Mouse (Mus musculus) NIH3T3 (cell line): ENCODE measurements at regions not wholly inside any gene's neighbourhood (a gene's known extent, or its start where the extent isn't known, plus 50 kb on each side); places are given as distances from the start of the nearest gene placed in this dataset.

Experiments
- DNase-seq: peaks from one replicate; pipeline ENCODE4 v3.0.0-alpha.2; 2012; ENCODE audit warnings: low read depth

GRCm38 (mm10) chr6:89006997-89007396 lies 104.9 kb downstream of the Tpra1 start:
- no peak for DNase-seq

DNA sequence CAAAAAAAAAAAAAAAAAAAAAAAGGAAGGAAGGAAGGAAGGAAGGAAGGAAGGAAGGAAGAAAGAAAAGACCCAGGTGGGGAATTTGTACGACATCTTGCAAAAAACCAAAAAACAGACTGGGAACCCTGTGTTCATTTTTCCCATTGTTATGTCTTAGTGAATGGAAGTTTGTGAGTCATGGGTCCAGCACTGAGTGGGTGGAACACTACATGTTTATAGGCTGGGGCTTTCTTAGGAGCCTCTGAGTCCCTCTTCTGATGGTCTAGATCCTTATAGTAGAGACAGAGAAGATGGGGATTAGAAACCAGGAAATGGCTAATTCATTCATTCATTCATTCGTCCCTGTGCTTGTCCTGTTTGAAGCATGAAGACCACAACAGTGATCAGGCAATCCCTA lies 105.5 kb downstream of the Tpra1 start:
- DNase-seq, result peak; percentile 54

GRCm38 (mm10) chr6:89008614-89009171 lies 106.6 kb downstream of the Tpra1 start:
- peak; percentile 57 for DNase-seq

- DNase-seq, result no peak
Observed at GRCm38 (mm10) chr6:89012998-89013689, 111.1 kb downstream of the Tpra1 start.

DNA sequence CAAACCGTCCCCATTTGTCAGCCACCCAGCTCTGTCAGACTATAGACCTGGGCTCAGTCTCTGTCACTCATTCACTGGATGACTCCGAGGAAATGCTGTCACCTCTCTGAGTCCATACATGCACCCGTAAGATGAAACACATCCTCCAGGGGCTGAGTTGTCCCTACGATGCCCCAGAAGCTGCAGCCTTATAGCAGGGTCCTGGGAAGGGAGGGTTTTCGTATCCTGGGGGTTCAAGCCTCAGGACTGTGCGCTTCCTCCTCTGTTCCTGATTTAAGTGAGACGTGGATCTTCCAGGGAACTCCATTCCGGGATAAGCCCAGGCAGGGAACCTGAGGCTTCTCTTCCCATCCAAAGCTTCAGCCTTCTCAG lies 111.6 kb downstream of the Tpra1 start:
- DNase-seq, result no peak

- DNase-seq, result no peak
Observed at GRCm38 (mm10) chr6:89024101-89024650, 122.1 kb downstream of the Tpra1 start.

GRCm38 (mm10) chr6:89033433-89034298 lies 131.6 kb downstream of the Tpra1 start:
- DNase-seq, result peak; percentile 56

DNA sequence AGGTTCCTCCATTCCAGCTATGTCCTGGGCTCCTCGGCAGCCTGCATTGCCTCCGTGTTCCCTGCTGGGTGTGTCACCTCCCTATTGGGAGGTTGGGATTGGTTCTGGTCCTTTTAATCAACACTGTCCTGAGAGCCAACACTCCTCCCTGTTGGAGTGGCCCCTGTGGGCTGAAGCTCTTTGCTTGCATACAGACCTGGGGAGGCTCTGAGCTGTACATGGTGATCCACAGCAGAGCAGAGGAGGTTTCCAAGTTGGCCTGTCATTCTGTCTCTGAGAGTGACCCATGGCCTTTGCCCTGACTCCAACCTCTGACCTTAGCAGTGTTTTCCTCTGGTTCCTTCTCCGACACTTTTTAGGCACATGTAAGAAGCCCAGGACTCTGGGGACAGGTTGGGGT lies 132.4 kb downstream of the Tpra1 start:
- no peak for DNase-seq

DNA sequence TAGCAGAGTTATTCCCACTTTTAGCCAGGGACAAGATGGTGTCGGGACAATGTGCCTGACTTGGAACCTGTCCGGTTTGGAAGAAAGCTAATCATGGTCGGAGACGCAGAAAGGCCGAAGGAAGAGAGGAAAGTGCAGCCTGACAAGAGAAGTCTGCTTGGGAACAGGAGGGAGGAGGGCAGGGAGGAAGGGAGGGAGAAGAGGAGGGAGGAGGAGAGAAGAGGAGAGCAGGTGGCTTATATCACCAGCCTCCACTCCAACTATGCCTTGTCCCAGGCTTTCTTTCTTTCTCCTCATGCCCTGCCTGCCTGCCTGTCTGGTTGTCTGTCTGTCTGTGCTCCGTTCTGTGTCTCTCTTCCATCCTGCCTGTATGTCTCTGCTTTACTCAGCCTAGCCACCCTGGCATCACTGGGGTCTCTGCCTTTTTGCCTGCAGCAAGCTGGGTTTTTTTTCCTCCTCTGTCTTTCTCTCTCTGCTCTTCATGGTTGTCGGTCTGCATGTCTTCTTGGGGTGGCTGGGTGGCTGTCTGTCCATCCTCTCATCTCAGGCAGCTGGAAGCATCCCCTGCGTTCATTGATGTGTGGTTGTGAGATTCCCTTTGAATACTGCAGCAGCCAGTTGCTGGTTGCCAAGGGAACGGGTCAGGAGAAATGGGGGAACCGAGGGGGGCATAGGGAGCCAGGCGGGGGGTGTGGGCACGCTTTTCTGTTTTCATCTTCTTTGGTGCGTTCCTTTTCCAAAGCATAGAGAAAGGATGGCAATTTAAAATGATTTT lies 133.2 kb downstream of the Tpra1 start:
- DNase-seq, result no peak

DNA sequence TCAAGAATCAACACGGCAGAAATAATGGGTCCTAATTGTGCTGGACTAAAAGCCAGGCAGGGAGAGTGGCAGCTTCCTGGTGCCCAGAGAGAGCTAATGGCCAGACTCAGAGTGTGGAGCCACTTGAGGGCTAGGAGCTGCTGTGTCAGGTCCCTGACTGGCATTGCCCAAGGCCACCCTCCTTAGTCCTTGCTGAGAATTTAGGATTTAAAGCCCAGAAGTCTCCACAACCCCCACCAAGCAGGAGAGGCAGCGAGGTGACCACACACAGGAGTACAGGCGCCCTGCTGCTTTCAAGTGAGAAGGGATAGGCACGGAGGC lies 133.7 kb downstream of the Tpra1 start:
- no peak for DNase-seq

- no peak for DNase-seq
Observed at GRCm38 (mm10) chr6:89037392-89037791, 135.3 kb downstream of the Tpra1 start.

GRCm38 (mm10) chr6:89037901-89038300 lies 135.8 kb downstream of the Tpra1 start:
- DNase-seq, result no peak

DNA sequence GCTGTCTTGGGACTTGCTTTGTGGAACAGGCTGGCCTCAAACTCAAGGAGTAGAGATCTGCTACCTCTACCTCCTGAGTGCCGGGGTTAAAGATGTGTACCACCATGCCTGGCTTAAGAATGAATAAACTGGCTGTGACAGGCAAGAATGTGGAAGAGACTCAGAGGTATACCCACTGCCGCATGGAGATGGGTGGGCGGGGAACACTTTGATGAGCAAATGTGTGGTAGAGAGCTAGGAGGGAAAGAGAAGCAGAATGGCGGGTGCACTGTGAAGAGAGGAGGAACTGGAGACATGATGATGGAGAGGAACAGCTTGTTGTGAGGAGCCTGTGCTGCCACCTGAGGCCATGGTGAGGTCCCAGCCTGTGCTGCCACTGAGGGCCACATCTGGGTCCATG lies 138.9 kb downstream of the Tpra1 start:
- no peak for DNase-seq

DNA sequence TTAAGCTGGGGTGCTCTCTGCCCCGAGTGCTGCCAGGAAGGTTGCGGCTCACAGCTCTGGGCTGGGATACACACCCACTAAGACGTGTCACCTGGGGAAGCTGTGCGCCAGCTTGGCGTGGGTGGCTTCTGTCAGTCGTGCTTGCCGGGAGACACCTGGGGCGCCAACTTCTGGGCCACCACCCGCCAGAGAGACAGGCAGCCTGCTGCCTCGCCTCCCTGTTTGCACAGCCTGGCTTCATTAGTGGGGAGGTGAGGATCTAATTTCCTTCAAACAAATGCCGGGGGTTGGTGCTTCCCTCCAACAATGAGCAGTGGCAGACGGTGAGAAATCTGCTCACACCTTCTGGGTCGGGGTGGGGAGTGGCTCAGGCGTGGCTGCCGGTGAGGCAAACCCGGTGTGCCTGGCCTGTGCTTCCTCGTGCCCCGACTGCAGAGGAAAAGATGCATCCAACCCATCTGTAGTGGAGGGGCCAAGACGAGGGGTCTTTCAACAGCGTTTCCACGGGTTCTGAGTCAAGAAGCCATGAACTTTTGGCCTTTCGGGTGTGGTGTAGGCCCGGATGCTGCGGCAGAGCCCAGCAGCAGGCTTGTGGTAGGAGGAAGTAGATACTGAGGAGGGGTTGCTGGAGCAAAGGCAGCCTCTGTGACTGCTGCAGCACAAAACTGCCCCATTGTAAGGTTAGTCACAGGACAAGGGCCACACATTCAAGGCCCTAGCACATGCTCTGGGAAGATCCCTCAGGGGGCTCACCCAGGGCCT lies 140.6 kb downstream of the Tpra1 start:
- DNase-seq, result no peak

GRCm38 (mm10) chr6:89045436-89045966 lies 143.4 kb downstream of the Tpra1 start:
- no peak for DNase-seq

GRCm38 (mm10) chr6:89046476-89046875 lies 144.4 kb downstream of the Tpra1 start:
- DNase-seq, result no peak

- DNase-seq, result peak; percentile 61
Observed at GRCm38 (mm10) chr6:89047629-89048332, 145.7 kb downstream of the Tpra1 start.

- DNase-seq, result no peak
Observed at GRCm38 (mm10) chr6:89049290-89049689, 147.2 kb downstream of the Tpra1 start.

- no peak for DNase-seq
Observed at GRCm38 (mm10) chr6:89050575-89051270, 148.7 kb downstream of the Tpra1 start.
